Mouse (Mus musculus): ENCODE measurements around the gene Klrg1. TPM values are rescaled to one million over a fixed set of nuclear protein-coding genes. Genes with fewer than 3 reads are reported as not detected.

Klrg1 gene
- total RNA-seq, 4 experiments from 2014 or later, result 0.36 to 0.74 (median 0.55) TPM; not detected in 1

DNA sequence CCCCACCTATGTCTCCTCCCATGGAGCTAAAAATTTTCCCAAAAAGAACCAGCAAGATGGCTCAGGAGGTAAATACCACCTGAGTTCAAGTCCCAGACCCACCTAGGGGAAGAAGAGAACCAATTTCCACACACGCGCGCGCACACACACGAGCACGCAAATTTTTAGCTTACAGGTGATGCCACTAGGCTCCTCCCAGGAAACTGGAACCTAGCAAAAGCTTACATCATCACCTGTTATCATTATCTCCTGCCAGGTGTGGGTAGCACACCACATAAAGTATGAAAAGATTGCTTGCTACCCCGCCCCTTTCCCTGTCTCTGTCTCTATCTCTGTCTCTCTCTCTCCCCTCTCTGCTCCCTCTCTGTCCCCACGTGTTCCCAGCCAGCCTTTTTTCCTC, 10.4 kb upstream of the Klrg1 start:
- DNase-seq (ENCODE audit: low spot score in 2 of 2), result no peak

DNA sequence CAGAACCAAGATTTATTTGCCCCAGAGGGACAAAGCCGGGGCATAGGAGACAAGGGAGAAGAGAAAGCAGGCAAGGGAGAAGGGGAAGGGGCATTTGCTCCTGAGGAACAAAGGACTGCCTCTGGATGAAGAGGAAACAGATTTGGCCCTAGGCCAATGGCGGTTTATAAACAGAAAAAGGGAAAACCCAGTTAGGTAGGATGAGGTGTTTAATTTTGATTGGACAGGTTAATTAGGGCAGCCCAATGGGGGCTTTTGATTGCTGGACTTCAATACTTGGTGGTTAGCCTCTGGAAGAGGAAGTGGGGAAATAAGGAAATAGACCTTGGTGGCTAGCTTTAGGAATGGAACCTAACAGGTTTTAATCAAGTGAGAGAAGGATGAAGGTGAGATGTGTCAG, 9.5 kb upstream of the Klrg1 start:
- DNase-seq (ENCODE audit: low spot score in 2 of 2), result no peak

DNA sequence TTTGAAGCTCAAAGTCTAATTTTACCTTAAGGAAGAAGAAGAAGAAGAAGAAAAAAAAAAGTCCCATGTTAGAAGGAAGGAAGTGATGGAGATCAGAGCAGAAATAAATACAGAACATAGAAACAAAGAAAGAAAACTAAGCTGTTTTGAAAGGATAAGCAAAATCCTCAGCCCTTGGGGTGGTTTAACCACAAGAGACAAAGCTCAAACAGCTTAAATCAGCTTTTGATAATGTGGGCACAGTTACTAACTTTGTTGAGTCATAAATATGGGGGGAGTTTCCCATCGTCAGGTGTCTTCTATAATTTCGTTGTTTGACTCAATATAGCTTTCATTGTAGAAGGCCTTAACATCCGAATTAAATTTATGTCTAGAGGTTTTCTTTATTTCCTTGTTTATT, 9.1 kb upstream of the Klrg1 start:
- DNase-seq (ENCODE audit: low spot score in 2 of 2), result no peak

DNA sequence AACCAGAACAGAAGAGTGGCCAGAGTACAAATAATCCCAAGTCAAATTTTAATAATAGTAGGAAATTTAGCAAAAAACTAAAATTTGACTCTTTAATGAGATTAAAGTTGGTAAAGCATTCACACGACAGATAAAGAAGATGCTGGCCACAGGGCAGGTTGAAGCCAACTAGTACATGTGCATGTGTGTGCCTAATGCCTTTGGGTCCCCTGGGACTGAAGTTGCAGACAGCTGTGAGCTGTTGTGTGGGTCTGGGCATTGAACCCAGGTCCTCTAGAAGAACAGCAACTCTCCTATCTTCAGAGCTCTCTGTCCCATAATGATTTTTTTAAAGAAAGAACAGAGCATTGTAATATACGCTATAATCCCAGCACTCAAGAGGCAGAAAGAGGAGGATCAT, 8.6 kb upstream of the Klrg1 start:
- DNase-seq (ENCODE audit: low spot score in 2 of 2), result no peak

DNA sequence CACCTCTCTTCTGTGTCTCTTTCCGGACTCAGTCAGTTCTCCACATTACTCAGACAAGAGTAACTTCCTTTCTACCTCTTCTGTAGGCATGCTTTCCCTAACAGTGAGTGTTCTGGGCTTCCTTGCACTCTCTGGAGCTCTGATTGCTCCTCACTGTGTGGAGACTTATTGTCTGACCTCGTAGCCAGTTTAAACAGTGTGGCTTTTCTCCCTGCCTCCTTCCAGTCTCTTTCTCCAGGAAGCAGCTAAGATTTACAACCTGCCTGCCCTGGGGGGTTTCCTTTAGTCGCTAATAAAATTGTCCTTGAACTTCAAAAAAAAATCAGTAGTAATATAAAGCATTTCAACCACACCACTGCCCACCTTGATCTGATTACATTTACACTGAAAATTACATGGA, 7.6 kb upstream of the Klrg1 start:
- no peak for DNase-seq (ENCODE audit: low spot score in 2 of 2)

DNA sequence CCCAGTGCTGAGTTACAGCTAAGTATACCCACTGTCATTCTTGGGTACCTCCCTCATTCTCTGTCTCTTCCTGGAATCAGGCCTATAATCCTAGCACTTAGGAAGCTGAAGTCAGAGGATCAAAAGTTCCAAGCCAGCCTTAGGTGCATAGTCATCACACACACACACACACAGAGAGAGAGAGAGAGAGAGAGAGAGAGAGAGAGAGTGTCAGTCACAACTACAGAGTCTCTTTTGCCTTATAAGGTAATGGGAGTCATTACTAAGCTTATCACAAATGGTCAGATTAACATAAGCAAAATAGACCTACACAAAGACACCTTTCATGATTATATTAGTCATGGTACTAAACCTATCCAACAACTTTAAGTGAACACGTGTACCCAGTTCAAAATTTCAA, 6.6 kb upstream of the Klrg1 start:
- DNase-seq (ENCODE audit: low spot score in 2 of 2), result no peak

DNA sequence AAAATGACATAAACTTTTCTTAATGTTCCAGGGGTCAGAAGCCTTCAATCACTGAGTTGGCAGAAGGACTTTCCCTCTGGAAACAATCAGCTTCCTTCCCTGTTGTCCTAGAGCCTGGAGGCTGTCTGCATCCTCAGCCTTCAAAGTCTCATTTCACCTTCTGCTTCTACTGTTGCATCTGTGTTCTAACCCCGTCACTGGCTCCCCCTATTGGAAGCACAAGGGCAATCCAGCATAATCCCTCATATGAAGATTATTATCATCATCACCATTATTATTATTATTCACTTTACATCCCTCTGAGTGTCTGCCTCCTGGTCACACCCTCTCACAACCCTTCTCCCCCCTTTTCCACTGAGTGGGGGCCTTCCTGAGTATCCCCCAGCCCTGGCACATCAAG, 5.6 kb upstream of the Klrg1 start:
- DNase-seq (ENCODE audit: low spot score in 2 of 2), result no peak

DNA sequence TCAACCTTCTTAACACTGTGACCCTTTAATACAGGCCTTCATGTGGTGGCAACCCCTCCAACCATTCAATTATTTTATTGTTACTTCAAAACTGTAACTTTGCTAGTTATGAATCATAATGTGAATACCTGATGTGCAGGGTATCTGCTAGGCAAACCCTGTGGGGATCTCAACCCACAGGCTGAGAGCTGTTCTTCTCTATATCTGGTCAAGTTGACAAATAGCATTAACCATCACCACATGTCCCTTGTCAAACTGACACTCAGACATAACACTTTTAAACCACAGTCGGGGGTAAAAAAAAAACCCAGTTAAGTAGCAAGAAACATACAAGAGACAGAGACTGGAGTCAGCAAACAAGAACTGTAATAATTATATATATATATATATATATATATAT, 2.1 kb upstream of the Klrg1 start:
- DNase-seq (ENCODE audit: low spot score in 2 of 2), result no peak

DNA sequence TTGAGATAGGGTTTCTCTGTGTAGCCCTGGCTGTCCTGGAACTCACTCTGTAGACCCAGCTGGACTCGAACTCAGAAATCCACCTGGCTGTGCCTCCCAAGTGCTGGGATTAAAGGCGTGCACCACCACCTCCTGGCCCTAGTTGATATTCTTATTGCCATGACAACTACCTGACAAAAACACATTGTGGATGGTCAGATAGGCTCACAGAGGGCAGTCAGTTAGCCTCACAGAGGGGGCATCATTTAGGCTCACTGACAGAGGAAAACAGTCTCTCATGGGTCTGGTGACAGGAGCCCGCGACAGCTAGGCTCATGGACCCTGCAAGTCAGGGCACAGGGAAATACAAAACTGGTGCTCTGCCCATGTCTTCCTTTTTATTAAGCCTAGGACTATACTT, 1.6 kb upstream of the Klrg1 start:
- no peak for DNase-seq (ENCODE audit: low spot score in 2 of 2)

DNA sequence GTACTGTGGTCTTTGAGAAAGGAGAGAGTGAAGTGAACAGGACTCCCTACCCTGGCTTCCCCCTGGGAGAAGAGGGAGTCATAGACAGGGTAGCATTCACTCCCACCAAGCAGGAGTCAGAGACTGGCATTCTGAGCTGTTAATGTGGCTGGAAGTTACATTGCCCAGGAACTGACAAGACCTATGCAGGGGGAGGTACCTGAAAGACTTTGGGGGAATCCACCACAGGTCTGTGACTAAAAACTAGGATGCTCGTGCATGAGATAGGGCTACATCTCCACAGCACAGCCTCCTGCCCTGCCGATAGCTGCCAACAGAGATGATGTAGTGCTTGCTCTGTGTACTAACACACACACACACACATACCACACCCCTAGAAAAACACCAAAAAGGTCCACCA, 747 bp upstream of the Klrg1 start:
- DNase-seq (ENCODE audit: low spot score in 2 of 2), result no peak

DNA sequence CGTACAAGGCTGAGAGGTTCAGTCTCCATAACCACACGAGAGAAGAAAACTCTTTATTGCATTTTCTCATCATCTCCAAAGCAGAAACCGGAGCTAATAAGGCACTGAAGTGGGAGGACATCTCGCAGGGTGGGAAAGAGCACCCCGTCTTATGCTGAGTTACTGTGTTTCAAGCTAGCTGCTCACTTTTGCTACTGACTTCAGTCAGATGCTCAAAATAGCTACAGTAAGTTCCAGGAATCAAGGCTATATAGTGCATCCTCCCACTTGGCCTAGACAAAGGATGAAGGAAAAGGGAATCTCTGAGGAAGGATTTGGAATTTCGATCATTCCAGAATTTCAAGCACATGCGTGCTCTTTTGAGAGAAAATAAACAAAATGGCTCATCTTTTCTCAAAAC, 6.1 kb downstream of the Klrg1 start:
- no peak for DNase-seq (ENCODE audit: low spot score in 2 of 2)

DNA sequence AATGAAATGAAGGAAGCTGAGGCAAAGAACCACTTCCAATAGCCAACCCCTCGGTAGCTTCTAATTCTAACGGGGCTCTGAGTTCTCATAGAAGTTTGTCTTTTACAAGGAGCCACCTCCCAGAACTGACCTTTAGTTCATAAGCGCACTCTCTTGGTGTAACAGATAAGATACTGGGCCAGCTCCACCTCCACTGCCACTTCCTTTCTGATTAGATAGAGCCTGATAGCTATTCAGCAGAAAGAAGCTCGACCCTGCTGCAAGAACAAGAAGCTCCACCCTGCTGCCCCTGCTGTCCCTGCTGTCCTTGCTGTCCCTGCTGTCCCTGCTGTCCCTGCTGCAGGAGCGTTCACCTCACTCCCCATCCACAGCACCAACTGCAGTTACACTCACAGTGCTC, 8.1 kb downstream of the Klrg1 start:
- no peak for DNase-seq (ENCODE audit: low spot score in 2 of 2)

DNA sequence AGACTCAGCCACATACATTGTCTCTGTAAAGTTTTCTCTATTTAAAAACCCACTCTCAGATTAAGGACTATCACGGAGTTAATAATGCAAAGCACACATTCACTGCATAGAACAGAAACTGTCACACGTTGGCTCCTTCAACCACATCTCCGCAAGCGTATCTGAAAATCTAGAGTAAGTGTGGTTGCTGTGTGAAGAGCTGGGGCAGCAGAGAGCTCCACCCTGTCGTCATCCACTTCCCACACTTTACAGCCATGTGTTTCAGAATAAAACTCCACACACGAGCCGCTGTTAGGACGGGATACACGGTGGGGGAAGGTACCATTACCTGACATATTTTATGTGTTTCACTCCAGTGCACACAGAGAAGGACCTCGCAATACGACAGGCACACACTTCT, 12.5 kb downstream of the Klrg1 start:
- no peak for DNase-seq (ENCODE audit: low spot score in 2 of 2)

DNA sequence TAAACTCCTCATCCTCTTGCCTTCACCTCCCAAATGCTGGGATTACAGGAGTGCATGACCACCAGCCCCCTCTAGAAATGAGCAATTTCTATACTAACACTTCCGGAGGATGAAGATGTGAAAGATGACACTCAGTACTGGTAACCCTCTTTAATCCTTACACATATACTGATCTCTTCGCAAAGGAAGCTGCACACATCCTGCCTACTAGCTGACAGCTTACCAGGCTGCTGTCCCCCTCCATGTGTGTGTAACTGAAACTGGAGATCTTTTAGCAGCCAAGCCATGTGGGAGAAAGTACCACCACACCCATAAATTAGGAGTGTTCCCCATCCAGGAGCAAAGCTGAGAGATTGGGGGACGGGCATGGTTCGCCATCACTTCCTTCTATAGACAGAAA, 13.5 kb downstream of the Klrg1 start:
- DNase-seq (ENCODE audit: low spot score in 2 of 2), result no peak

DNA sequence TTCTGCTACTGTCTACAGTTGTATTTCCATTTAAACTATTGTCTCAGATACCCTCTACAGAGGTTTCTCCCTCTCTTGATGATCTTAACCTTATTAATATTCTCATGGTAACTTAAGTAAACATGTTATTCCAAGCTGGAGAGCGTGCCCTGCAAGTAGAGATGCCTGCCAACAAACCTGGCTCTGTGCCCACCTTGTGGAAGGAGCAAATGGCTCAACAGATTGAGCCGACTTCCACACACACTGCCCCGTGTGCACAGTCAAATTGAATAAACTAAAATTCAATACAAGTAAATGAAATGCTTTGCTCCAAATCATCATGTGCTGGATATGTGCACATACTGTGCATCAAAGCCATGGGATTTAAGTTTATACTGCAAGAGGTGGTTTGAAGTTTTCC, 14.1 kb downstream of the Klrg1 start:
- DNase-seq (ENCODE audit: low spot score in 2 of 2), result peak; percentile 75 to 84

DNA sequence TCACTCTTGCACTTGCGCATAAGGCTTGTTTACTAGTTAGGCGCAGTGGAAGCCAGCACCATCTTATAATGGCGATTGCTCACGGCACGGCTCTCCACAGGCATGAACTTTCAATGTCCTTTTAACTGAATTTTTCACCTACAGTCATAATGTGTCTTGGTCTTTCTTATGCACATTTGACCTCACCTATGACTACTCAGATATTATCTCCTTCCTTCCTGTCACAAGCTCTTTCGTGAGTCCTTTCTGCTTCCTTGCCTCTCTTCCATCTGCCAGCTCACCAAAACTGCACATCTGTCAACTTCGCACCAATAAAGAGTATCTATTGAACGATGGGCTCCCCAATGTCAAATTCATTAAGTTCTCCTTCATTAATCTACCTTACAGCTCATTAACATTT, 20.1 kb downstream of the Klrg1 start:
- DNase-seq (ENCODE audit: low spot score in 2 of 2), result no peak

DNA sequence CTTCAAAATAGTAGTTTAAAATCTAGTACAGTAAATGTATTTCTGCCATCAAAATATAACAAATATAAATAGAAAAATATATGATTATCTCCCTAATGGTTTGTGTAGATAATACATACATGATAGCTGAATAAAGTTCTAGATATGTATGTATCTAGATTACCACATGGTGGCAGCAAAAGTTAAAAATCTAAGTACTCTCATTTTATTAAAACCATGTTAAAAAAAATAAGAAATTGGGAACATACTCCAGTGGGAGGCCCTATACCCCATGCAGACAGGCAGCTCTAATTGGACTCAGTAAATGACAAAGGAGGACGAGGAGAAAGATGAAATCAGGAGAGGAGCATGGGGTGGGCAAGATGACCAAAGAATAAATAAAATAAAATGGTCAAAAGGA, 30.5 kb downstream of the Klrg1 start:
- no peak for DNase-seq (ENCODE audit: low spot score in 2 of 2)

DNA sequence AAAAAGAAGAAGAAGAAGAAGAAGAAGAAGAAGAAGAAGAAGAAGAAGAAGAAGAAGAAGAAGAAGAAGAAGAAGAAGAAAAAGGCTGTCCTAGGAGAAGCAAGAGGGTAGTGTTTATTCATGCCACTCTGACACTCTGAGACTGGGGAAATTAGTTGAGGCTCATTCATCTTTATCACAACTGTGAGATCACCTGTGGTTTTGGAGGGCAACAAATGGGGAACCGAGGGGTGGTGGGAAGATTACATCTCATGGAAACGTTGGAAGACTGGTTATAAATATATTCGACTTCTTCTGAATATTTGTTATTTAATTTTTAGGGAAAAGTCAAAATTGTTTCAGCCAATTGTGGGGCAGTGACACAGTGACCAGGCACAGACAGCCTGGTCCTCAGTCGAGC, 32.6 kb downstream of the Klrg1 start:
- DNase-seq (ENCODE audit: low spot score in 2 of 2), result no peak

Other genes starting within 250 kb of the Klrg1 start
- 10 to 100 TPM; 81.2 to 92.7 (median 89.2) TPM for gene M6pr, start 25.8 kb upstream of the Klrg1 start, total RNA-seq (2022)
- gene Phc1, start 57.7 kb upstream of the Klrg1 start, total RNA-seq (2022), result 10 to 100 TPM; 48.8 to 66.7 (median 61.3) TPM
- gene Rimklb, start 215.9 kb upstream of the Klrg1 start, total RNA-seq (2022), result 10 to 100 TPM; 49.8 to 78.3 (median 70.4) TPM
- gene Mfap5, start 223.0 kb upstream of the Klrg1 start, total RNA-seq (2022), result under 1 TPM in 2 of 4 experiments, not detected in 2; 0.31 to 0.40 TPM

Data from layer of hippocampus, adult 8-10 months (tissue).